Mouse (Mus musculus) thymus, postnatal 4 days (tissue): ENCODE results near the gene Ildr2.

ENCODE experiments used
- DNase-seq: peaks from one replicate; pipeline ENCODE4 v3.0.0; 2021

Gene Ildr2

GRCm38 (mm10) chr1:166344300-166345077, 90.5 kb downstream of the Ildr2 start:
- DNase-seq: no peak

DNA sequence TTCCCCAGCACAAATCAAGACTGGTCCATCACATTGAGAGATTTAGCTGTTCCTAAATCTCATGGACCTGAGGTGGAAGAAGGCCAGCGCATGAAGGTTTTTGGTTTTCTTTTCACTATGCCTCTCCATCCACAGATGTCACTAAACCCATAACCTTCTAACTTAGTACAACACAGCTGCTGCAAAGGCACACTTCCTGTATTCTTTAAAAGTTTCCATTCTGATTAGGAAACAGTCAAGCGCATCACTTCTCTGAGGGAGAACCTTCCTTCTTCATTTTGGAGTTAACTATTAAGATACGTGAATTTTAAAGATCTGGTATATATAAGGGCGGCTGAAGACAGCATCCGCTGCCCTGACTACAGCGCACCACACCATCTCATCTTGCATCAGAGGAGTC, 91.7 kb downstream of the Ildr2 start:
- DNase-seq: no peak

DNA sequence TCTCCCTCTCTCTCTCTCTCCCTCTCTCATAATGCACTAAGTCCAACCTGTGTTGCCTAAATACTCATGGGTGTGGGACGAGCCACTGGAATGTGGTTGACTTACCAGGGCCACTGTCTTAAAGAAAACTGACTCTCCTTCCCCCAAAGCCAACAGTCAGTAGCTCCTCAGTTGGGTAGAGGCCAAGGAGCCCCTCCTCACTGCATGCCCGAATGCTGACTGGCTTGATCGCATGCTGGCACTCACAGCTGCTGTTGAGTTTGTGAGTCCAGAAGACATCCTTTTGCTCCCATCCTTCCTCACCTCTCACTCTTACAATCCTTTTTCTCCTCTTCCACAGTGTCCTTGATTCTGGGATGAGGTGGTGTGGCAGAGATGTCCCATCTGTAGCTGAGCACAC, 93.0 kb downstream of the Ildr2 start:
- DNase-seq: no peak

DNA sequence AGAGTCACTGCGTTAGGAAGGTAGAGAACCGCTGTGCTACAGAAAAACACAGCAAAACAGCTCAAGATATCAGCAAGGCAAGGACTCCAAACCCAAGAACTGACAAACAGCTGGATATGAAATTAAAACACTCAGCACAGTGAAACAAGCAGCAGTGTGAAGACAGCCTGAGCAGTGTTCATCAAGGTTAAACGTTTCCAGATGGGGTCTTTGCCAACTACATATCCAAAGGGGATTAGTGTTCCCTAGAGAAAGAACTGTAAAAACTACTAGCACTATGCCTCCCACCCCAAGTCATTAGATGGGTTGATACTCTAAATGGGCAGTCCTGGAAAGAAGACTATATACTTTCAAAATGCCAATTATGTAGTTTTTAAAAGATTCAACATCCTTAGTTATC, 95.4 kb downstream of the Ildr2 start:
- no peak for DNase-seq

GRCm38 (mm10) chr1:166349751-166350150, 95.8 kb downstream of the Ildr2 start:
- DNase-seq: peak; percentile 7

DNA sequence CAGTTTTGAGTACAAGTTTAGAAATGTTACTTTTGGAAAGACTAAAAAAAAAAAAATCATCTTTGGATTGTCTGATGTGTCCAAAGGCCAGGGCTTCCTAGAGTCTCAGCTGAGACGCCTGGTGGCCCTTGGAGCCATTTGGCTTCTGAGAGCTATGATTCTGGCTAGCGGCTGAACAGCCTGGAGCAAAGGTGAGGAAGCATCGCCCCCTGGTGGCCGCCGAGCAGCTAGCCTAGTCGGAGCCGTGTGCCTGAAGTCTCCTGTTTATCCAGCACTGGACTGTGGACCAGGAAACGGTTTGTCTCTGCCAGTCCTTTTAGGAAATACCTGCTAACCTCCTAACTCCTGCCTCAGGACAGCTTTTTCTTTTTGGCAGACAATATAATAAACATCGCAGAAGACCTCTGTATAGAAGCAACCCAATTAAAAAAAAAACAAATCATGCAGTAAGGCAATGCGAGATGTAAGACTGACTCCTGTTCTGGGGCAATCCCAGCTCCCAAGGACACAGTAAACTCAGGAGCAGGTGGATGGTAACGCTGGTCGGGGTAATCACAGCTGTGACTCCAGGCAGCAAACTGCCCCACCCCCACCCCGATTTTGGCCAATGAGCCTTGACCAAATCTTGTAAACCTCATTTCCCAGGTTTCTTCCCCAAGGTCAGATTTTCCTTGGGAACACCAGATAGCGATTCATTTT, 106.4 kb downstream of the Ildr2 start:
- DNase-seq: peak; percentile 95

DNA sequence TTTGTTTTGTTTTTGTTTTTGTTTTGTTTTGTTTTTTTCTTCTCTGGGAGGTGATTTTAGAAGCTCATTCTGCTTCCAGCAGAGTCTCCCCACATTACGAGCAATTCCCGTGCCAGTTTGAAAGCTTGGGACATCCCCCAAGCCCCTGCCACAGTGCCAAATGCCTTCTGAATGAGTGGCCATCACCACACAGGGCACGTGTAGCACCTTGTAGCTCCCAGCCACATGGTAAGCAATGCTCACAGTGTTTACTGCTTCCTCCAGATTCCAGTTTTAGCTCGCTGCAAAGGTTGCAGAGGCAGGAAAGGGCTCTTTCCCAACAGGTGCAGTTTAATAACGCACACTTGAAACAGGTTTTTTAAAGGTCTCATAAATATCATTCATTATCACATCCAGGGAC, 107.0 kb downstream of the Ildr2 start:
- DNase-seq: no peak

- DNase-seq: no peak
Observed at GRCm38 (mm10) chr1:166361842-166362241, 107.9 kb downstream of the Ildr2 start.

- no peak for DNase-seq
Observed at GRCm38 (mm10) chr1:166362659-166363058, 108.7 kb downstream of the Ildr2 start.

GRCm38 (mm10) chr1:166363122-166363521, 109.2 kb downstream of the Ildr2 start:
- no peak for DNase-seq
